Mouse (Mus musculus): Measurements from ENCODE around the gene 2010300C02Rik. TPM values are rescaled to one million over a fixed set of nuclear protein-coding genes. Genes with fewer than 3 reads are reported as not detected.
A peak's percentile ranks its signal among the peaks of the same experiment; 100 is the strongest.

The 2010300C02Rik gene
- total and polyA plus RNA-seq, 2 experiments from 2014 or later: 6.9 to 7.9 TPM

GRCm38 (mm10) chr1:37728053-37728452 is 8.2 kb upstream of the 2010300C02Rik start:
- no peaks in the 10 kb centered on the region for H3K4me1 ChIP-seq (ENCODE audit: insufficient read depth, low read length)
- WGBS: 67% methylated on average over 10 of the region's 10 CpGs

DNA sequence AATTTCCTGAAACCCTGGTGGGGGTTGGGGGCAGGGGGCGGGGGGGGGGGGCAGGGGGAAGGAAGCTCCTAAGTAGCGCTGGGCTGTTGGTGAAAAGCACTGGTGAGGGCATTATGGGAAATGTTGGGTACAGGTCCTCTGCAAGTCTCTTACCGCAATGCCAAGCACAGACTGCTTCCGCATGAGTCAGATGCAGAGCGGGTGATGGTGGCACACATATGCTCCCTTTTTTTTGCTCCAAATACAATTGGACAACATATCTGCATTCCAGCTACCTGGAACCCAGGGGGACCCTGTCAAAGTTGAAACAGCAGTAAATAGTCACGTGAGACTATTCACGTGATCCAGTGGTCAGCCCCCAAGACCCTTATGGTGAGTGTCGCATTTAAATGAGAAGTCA is 7.3 kb upstream of the 2010300C02Rik start:
- TF ChIP-seq CTCF (IDR thresholded peaks at IDR 0.05): no peak
- Histone ChIP-seq H3K27ac (ENCODE audit: low read depth, low read length) (0 out of 2 replicates have a peak overlapping the region, but pooled peaks have one; percentile 69), H3K9me3 (ENCODE audit: low read length) (no peaks in the 10 kb centered on the region), H3K4me2 (ENCODE audit: low read depth, low read length, poor library complexity, severe bottlenecking) (no peak overlapping the region), H3K4me3 (ENCODE audit: low read depth, low read length) (no peak overlapping the region), H3K27me3 (ENCODE audit: insufficient read depth, low read length) (no peaks in the 10 kb centered on the region), H3K9ac (replicated peaks; ENCODE audit: low read length, poor library complexity, severe bottlenecking) (no peak overlapping the region), H3K4me1 (ENCODE audit: insufficient read depth, low read length) (no peaks in the 10 kb centered on the region), H3K36me3 (ENCODE audit: insufficient read depth, low read length) (no peaks in the 10 kb centered on the region)
- 79% methylated on average over 8 of the region's 8 CpGs for WGBS
- DNase-seq (ENCODE audit: low spot score) (no peak), ATAC-seq (ENCODE audit: low FRiP score) (no peak)

More at GRCm38 (mm10) chr1:37728053-37728452, 8.2 kb upstream of the 2010300C02Rik start:
- no peaks in the 10 kb centered on the region for H3K27me3 ChIP-seq (ENCODE audit: insufficient read depth, low read length)
- ATAC-seq (ENCODE audit: low FRiP score) (no peak), DNase-seq (ENCODE audit: low spot score) (peak; percentile 10)
- TF ChIP-seq CTCF (IDR thresholded peaks at IDR 0.05): no peak
- H3K36me3 ChIP-seq (ENCODE audit: insufficient read depth, low read length): no peaks in the 10 kb centered on the region
- no peaks in the 10 kb centered on the region for H3K9me3 ChIP-seq (ENCODE audit: low read length)
- no peak overlapping the region for H3K27ac ChIP-seq (ENCODE audit: low read depth, low read length)
- H3K4me3 ChIP-seq (ENCODE audit: low read depth, low read length): no peak overlapping the region
- no peak overlapping the region for H3K9ac ChIP-seq (replicated peaks; ENCODE audit: low read length, poor library complexity, severe bottlenecking)
- H3K4me2 ChIP-seq (ENCODE audit: low read depth, low read length, poor library complexity, severe bottlenecking): no peak overlapping the region

GRCm38 (mm10) chr1:37726426-37726825 is 6.5 kb upstream of the 2010300C02Rik start:
- H3K4me2 ChIP-seq (ENCODE audit: low read depth, low read length, poor library complexity, severe bottlenecking): peak overlapping the region; percentile 21; the same call in 1 of the 2 replicates
- ATAC-seq (ENCODE audit: low FRiP score) (0 out of 2 replicates have a peak, but pooled peaks have one; percentile 13), DNase-seq (ENCODE audit: low spot score) (peak; percentile 21)
- TF ChIP-seq CTCF (IDR thresholded peaks at IDR 0.05): no peak
- H3K27ac ChIP-seq (ENCODE audit: low read depth, low read length): peak overlapping the region; percentile 69
- no peaks in the 10 kb centered on the region for H3K9me3 ChIP-seq (ENCODE audit: low read length)
- H3K9ac ChIP-seq (replicated peaks; ENCODE audit: low read length, poor library complexity, severe bottlenecking): 0 out of 2 replicates have a peak overlapping the region, but pooled peaks have one; percentile 1
- no peaks in the 10 kb centered on the region for H3K4me1 ChIP-seq (ENCODE audit: insufficient read depth, low read length)
- no peaks in the 10 kb centered on the region; the same call in 1 of the 2 replicates for H3K27me3 ChIP-seq (ENCODE audit: insufficient read depth, low read length)
- no peaks in the 10 kb centered on the region for H3K36me3 ChIP-seq (ENCODE audit: insufficient read depth, low read length)
- WGBS: 73% methylated on average over 8 of the region's 8 CpGs
- no peak overlapping the region for H3K4me3 ChIP-seq (ENCODE audit: low read depth, low read length)

DNA sequence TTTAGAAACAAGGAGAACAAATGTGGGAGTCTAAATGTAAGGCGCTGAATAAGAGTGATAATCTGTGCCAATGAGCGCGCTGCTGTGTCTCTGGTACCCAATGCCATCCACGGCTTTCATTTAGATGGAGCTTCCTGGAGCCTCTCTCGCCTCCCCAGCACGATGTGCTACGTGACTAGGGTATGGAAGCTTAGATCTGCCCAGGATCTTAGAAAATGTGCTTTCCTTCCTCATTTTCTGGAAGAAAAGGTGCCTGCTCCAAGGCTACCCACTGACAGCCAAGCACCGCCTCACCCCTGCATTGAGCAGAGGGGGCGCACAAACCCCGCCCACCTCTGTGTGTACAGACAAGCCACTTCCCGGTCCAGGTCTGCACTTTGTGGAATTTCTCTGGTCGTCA is 6.0 kb upstream of the 2010300C02Rik start:
- Histone ChIP-seq H3K4me2 (ENCODE audit: low read depth, low read length, poor library complexity, severe bottlenecking) (peak overlapping the region; percentile 21; the same call in 1 of the 2 replicates), H3K27ac (ENCODE audit: low read depth, low read length) (peak overlapping the region; percentile 69), H3K36me3 (ENCODE audit: insufficient read depth, low read length) (no peaks in the 10 kb centered on the region), H3K4me3 (ENCODE audit: low read depth, low read length) (no peak overlapping the region), H3K27me3 (ENCODE audit: insufficient read depth, low read length) (peaks cover 4% of the 10 kb centered on the region; the same call in 1 of the 2 replicates), H3K4me1 (ENCODE audit: insufficient read depth, low read length) (no peaks in the 10 kb centered on the region), H3K9ac (replicated peaks; ENCODE audit: low read length, poor library complexity, severe bottlenecking) (0 out of 2 replicates have a peak overlapping the region, but pooled peaks have one; percentile 1), H3K9me3 (ENCODE audit: low read length) (no peaks in the 10 kb centered on the region)
- WGBS: 61% methylated on average over 12 of the region's 12 CpGs
- DNase-seq (ENCODE audit: low spot score): peak; percentile 15
- no peak for TF ChIP-seq CTCF (IDR thresholded peaks at IDR 0.05)
- peak; percentile 58; the same call in 1 of the 2 replicates for ATAC-seq (ENCODE audit: low FRiP score)

GRCm38 (mm10) chr1:37721092-37721491 is 1.2 kb upstream of the 2010300C02Rik start:
- ATAC-seq (ENCODE audit: low FRiP score): no peak
- Histone ChIP-seq H3K4me2 (ENCODE audit: low read depth, low read length, poor library complexity, severe bottlenecking) (no peak overlapping the region), H3K4me1 (ENCODE audit: insufficient read depth, low read length) (no peaks in the 10 kb centered on the region), H3K9ac (replicated peaks; ENCODE audit: low read length, poor library complexity, severe bottlenecking) (no peak overlapping the region), H3K36me3 (ENCODE audit: insufficient read depth, low read length) (no peaks in the 10 kb centered on the region), H3K27me3 (ENCODE audit: insufficient read depth, low read length) (peaks cover 4% of the 10 kb centered on the region; the same call in 1 of the 2 replicates), H3K27ac (ENCODE audit: low read depth, low read length) (no peak overlapping the region), H3K9me3 (ENCODE audit: low read length) (no peaks in the 10 kb centered on the region), H3K4me3 (ENCODE audit: low read depth, low read length) (no peak overlapping the region)
- WGBS: 79% methylated on average over 5 of the region's 5 CpGs
- no peak for TF ChIP-seq CTCF (IDR thresholded peaks at IDR 0.05)
- no peak for DNase-seq (ENCODE audit: low spot score)

- peak; percentile 64 for ATAC-seq (ENCODE audit: low FRiP score)
- 3% methylated on average over 49 of the region's 49 CpGs for WGBS
- H3K4me3 ChIP-seq (ENCODE audit: low read depth, low read length): peak overlapping the region; percentile 63
- H3K9ac ChIP-seq (replicated peaks; ENCODE audit: low read length, poor library complexity, severe bottlenecking): peak overlapping the region; percentile 69
- no peaks in the 10 kb centered on the region for H3K9me3 ChIP-seq (ENCODE audit: low read length)
- peaks cover 4% of the 10 kb centered on the region; the same call in 1 of the 2 replicates for H3K27me3 ChIP-seq (ENCODE audit: insufficient read depth, low read length)
- no peak overlapping the region for H3K27ac ChIP-seq (ENCODE audit: low read depth, low read length)
- DNase-seq (ENCODE audit: low spot score): no peak
- peak overlapping the region; percentile 91 for H3K4me2 ChIP-seq (ENCODE audit: low read depth, low read length, poor library complexity, severe bottlenecking)
- no peaks in the 10 kb centered on the region for H3K4me1 ChIP-seq (ENCODE audit: insufficient read depth, low read length)
- TF ChIP-seq CTCF (IDR thresholded peaks at IDR 0.05): no peak
- no peaks in the 10 kb centered on the region for H3K36me3 ChIP-seq (ENCODE audit: insufficient read depth, low read length)
These were observed 708 bp downstream of the 2010300C02Rik start for GRCm38 (mm10) chr1:37719030-37719723.
